Mouse (Mus musculus): ENCODE measurements around the gene Cygb. TPM values are rescaled to one million over a fixed set of nuclear protein-coding genes. Genes with fewer than 3 reads are reported as not detected.

Cygb gene
- polyA plus RNA-seq, 1 experiment from 2014 or later, result 20.5 TPM

DNA sequence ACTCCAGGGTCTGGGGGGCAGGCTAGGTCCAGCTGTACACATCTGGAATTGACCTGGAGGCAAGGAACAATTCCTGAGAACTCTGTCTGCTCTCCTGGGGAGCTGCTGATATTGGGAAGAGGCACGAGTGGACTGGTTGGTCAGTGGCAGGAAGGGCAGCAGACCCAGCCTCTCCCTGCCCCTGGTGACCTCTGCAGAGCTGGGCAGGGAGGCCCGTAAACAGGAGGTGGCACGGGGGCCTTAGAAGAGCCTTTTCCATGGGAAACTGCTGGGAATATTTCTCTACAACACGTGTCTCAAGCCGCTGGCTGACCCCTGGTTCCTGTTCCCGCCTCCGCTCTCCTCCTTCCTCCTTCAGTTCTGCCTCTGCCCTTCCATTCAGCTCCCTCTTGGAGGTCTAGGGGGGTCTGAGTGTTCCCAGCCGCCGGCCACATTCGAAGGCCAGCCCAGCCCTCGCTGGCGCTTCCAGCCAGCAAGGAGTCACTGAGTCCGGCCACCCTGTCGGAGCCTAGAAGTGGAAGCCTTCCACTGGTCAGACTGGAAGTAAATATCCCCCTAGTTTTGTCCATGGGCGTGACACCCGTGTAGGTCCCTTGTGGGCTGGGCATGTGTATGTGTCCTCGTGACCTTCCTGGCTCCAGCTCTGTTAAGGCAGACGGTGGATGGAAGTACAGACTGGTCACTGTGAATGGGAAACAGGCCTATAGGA is 5.7 kb downstream of the Cygb start:
- 0 out of 2 replicates have a peak overlapping the region, but pooled peaks have one; percentile 22 for H3K9ac ChIP-seq (ENCODE audit: low read depth, low read length)
- no peaks in the 10 kb centered on the region for H3K36me3 ChIP-seq (ENCODE audit: control insufficient read depth, insufficient read depth, low read length)
- peaks cover 11% of the 10 kb centered on the region; the same call in 1 of the 2 replicates for H3K27me3 ChIP-seq (replicated peaks; ENCODE audit: control insufficient read depth, insufficient read depth, low read length)
- DNase-seq (ENCODE audit: low spot score) (no peak), ATAC-seq (ENCODE audit: low read depth) (no peak)
- H3K4me1 ChIP-seq (ENCODE audit: control insufficient read depth, insufficient read depth, low read length), result peaks cover 36% of the 10 kb centered on the region
- 46% methylated on average over 18 of the region's 18 CpGs for WGBS
- no peak overlapping the region for H3K4me3 ChIP-seq (ENCODE audit: low read depth, low read length)
- no peaks in the 10 kb centered on the region for H3K9me3 ChIP-seq (ENCODE audit: control insufficient read depth, low read length)
- H3K27ac ChIP-seq (replicated peaks; ENCODE audit: low read depth, low read length), result peak overlapping the region; percentile 45
- no peak overlapping the region for H3K4me2 ChIP-seq (ENCODE audit: low read depth, low read length)

DNA sequence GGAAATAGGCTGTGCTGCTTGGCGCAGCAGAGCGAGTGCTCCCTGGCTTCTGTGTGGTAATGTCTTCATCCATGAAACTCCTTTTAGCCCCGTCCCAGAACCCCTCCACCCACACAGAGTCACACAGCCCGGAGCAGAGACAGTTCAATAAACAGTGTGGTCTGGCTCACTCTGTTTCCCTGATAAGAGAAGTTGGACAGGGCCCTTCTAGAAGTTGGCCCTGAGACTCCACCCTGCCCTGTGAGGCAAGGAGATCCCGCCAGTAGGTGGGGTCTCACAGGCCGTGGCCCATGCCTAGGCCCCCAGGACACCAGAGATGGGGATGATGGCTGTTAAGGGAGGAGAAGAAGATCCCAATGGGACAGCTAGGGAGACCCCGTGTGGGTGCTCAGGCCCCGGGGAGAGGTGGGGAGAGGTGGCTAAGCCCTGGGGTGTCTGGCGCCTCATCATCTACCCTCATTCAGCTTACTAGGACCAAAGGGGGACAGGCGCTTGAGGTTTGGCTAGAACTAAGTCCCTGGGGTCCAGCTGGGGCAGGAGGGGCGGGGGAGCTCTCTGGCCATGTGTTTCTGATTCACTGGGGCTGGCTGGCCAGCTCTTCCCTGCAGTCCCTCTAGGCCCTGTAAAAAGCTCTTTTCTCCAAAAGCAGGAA is 6.6 kb downstream of the Cygb start:
- Histone ChIP-seq H3K4me1 (ENCODE audit: control insufficient read depth, insufficient read depth, low read length) (peaks cover 29% of the 10 kb centered on the region), H3K4me2 (ENCODE audit: low read depth, low read length) (no peak overlapping the region), H3K4me3 (ENCODE audit: low read depth, low read length) (no peak overlapping the region), H3K27me3 (replicated peaks; ENCODE audit: control insufficient read depth, insufficient read depth, low read length) (0 out of 2 replicates have a peak, but pooled peaks cover 3% of the 10 kb centered on the region), H3K27ac (replicated peaks; ENCODE audit: low read depth, low read length) (peak overlapping the region; percentile 45), H3K9ac (ENCODE audit: low read depth, low read length) (no peak overlapping the region), H3K9me3 (ENCODE audit: control insufficient read depth, low read length) (no peaks in the 10 kb centered on the region), H3K36me3 (ENCODE audit: control insufficient read depth, insufficient read depth, low read length) (no peaks in the 10 kb centered on the region)
- peak; percentile 80 for DNase-seq (ENCODE audit: low spot score)
- no peak for ATAC-seq (ENCODE audit: low read depth)
- 32% methylated on average over 11 of the region's 11 CpGs for WGBS

DNA sequence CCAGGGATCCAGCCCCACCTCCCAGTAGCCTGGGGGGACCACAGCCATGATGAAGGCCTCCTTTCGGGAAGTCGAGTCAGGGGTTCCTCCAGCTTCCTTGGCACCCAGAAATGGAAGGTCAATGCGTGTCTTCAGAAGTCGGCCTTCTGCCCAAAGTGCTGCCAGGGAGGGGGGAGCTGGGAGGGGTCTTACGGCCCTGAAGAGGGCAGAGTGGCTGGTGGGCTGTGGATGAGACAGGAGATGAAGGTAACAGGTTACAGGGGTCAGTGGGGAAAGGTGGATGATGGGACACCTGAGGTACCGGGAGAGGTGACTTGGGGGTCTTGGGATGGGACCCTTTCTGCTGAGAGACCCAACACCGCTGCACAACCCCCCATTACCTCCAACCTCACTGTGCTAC is 7.3 kb downstream of the Cygb start:
- ATAC-seq (ENCODE audit: low read depth), result no peak
- Histone ChIP-seq H3K9ac (ENCODE audit: low read depth, low read length) (no peak overlapping the region), H3K4me3 (ENCODE audit: low read depth, low read length) (no peak overlapping the region), H3K36me3 (ENCODE audit: control insufficient read depth, insufficient read depth, low read length) (no peaks in the 10 kb centered on the region), H3K9me3 (ENCODE audit: control insufficient read depth, low read length) (no peaks in the 10 kb centered on the region), H3K4me2 (ENCODE audit: low read depth, low read length) (no peak overlapping the region), H3K4me1 (ENCODE audit: control insufficient read depth, insufficient read depth, low read length) (peaks cover 26% of the 10 kb centered on the region), H3K27me3 (replicated peaks; ENCODE audit: control insufficient read depth, insufficient read depth, low read length) (no peaks in the 10 kb centered on the region), H3K27ac (replicated peaks; ENCODE audit: low read depth, low read length) (0 out of 2 replicates have a peak overlapping the region, but pooled peaks have one; percentile 45)
- DNase-seq (ENCODE audit: low spot score), result no peak
- 67% methylated on average over 6 of the region's 7 CpGs for WGBS

DNA sequence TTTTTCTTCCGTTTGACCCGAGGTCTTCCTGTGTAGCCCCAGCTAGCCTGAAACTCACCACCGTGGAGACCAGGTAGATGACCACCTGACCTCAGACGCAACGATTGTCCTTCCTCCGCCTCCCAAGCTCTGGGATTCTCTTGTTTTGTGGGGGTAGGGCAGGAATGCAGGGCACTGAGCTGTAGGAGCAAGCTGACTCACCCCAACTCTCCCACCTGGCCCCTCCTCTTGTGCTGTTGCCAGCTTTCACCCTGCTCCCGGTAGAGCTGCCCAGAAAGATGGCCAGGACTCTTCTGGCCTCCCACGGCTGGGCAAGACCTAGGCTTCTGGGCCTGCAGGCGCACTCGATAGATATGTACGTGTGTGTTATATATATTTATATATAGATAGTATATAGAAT is 8.0 kb downstream of the Cygb start:
- Histone ChIP-seq H3K4me2 (ENCODE audit: low read depth, low read length) (no peak overlapping the region), H3K9ac (ENCODE audit: low read depth, low read length) (no peak overlapping the region), H3K27me3 (replicated peaks; ENCODE audit: control insufficient read depth, insufficient read depth, low read length) (no peaks in the 10 kb centered on the region), H3K9me3 (ENCODE audit: control insufficient read depth, low read length) (no peaks in the 10 kb centered on the region), H3K4me3 (ENCODE audit: low read depth, low read length) (no peak overlapping the region), H3K27ac (replicated peaks; ENCODE audit: low read depth, low read length) (no peak overlapping the region), H3K4me1 (ENCODE audit: control insufficient read depth, insufficient read depth, low read length) (peaks cover 26% of the 10 kb centered on the region), H3K36me3 (ENCODE audit: control insufficient read depth, insufficient read depth, low read length) (no peaks in the 10 kb centered on the region)
- DNase-seq (ENCODE audit: low spot score) (no peak), ATAC-seq (ENCODE audit: low read depth) (no peak)
- WGBS, result 58% methylated on average over 11 of the region's 11 CpGs

DNA sequence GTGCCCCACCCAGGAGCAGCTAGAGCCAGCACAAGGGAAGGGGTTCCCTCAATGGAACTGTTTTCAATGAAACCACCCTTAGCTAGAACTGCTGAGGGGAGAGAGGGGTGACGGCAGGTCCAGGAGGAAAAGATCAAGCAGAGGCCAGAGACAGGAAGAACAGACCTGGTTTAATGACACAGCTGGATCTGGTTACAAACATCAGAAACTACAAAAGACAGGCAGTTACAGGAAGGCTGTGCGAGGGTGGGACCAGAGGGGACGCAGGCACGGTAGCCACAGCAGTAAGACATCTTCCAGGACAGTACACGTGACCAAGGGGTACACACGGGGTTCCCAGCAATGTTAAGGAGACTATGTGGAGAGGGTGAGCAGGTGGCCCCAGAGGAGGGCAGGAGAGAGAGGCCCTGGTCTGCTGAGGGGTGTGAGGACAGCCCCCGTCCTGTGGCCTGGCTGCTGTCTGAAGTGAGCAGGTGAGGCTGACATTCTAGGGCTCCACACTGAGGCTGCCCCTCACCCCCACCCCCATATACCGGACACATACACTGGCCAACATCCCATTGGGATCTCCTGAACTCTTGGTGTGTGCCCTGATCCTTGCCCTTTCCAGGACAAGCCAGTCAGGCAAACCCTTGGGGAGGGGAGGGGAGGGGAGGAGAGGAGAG is 8.5 kb downstream of the Cygb start:
- Histone ChIP-seq H3K36me3 (ENCODE audit: control insufficient read depth, insufficient read depth, low read length) (no peaks in the 10 kb centered on the region), H3K4me2 (ENCODE audit: low read depth, low read length) (no peak overlapping the region), H3K27ac (replicated peaks; ENCODE audit: low read depth, low read length) (no peak overlapping the region), H3K9me3 (ENCODE audit: control insufficient read depth, low read length) (no peaks in the 10 kb centered on the region), H3K4me3 (ENCODE audit: low read depth, low read length) (no peak overlapping the region), H3K4me1 (ENCODE audit: control insufficient read depth, insufficient read depth, low read length) (peaks cover 26% of the 10 kb centered on the region), H3K9ac (ENCODE audit: low read depth, low read length) (no peak overlapping the region), H3K27me3 (replicated peaks; ENCODE audit: control insufficient read depth, insufficient read depth, low read length) (no peaks in the 10 kb centered on the region)
- WGBS, result 27% methylated on average over 7 of the region's 8 CpGs
- no peak for ATAC-seq (ENCODE audit: low read depth)
- no peak for DNase-seq (ENCODE audit: low spot score)

DNA sequence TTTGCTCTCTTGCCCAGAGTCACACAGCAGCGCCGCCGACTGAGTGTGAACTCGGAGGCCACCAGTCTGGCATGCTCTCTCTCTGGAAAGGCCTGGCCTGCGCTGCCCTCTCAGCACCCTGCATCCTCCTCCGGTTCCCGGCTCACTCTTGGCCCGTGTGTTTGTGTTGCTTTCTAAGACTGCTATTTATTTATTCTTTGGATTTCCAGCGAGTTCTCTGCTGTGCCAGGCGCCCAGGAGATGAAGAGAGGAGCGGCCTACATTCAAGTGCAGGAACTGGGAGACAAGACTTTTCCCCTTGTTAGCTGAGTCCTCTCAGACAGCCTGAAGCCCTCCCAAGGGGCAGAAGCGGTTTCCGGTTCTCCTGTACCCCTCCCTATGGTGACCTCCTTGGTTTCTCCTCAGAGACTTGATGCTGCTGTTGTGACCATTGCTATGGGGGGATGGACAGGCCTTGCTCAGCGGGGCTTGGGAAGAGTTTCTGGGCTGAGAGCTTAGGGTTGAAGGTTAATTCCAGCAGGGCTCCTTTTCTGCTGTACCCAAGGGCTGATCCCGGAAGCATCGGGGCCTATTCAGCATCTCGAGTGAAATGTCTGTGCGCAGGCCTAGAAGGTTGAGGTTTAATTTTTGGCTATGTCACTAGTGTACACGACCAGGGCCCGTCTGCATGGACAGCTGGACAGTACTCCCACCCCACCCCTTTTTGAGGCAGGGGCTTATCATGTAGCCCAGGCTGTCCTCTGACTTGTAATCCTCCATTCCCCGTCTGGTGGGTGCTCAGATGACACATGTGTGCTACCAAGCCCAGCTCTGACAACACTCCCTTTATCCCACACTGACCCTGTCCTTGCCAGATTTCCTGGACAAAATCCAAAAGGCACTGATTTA is 9.6 kb downstream of the Cygb start:
- peak overlapping the region; percentile 26; the same call in 1 of the 2 replicates for H3K9ac ChIP-seq (ENCODE audit: low read depth, low read length)
- WGBS, result 44% methylated on average over 21 of the region's 21 CpGs
- peak overlapping the region; percentile 4; the same call in 1 of the 2 replicates for H3K27ac ChIP-seq (replicated peaks; ENCODE audit: low read depth, low read length)
- H3K4me3 ChIP-seq (ENCODE audit: low read depth, low read length), result no peak overlapping the region; the same call in 1 of the 2 replicates
- H3K4me2 ChIP-seq (ENCODE audit: low read depth, low read length), result peak overlapping the region; percentile 42; the same call in 1 of the 2 replicates
- H3K36me3 ChIP-seq (ENCODE audit: control insufficient read depth, insufficient read depth, low read length), result no peaks in the 10 kb centered on the region
- no peak for DNase-seq (ENCODE audit: low spot score)
- H3K9me3 ChIP-seq (ENCODE audit: control insufficient read depth, low read length), result no peaks in the 10 kb centered on the region
- peaks cover 26% of the 10 kb centered on the region for H3K4me1 ChIP-seq (ENCODE audit: control insufficient read depth, insufficient read depth, low read length)
- H3K27me3 ChIP-seq (replicated peaks; ENCODE audit: control insufficient read depth, insufficient read depth, low read length), result no peaks in the 10 kb centered on the region
- ATAC-seq (ENCODE audit: low read depth), result no peak

DNA sequence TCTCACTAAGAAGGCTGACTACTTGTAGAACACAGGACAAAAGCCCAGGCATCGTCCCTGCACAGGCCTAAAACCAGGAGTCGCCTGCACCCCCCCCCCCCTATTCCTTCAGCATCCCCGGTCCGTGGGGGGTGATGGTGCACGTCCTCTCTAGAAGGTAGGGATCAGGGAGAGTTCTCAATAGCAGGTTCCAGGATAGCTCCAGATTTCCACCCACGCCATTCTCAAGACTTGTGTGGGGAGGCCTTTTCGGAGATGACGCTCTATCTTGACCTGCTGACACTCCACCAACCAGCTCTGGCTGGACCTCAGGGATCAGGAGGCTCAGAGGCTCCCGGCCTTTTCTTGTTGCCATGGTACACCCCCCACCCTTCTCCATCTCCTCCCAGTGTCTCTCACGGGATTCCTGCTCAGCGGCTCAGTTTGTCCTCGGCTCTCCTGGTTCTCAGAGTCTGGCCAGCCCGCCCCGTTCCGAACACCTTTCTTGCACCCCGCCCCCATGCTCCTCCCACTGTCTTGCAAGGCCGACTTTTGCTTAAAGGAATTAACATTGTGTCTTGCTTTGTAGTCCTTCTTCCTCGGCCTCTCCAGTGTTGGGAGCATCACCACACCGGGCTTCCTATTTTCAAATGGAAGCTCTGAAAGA is 10.4 kb downstream of the Cygb start:
- Histone ChIP-seq H3K36me3 (ENCODE audit: control insufficient read depth, insufficient read depth, low read length) (no peaks in the 10 kb centered on the region), H3K4me2 (ENCODE audit: low read depth, low read length) (peak overlapping the region; percentile 42), H3K27ac (replicated peaks; ENCODE audit: low read depth, low read length) (peak overlapping the region; percentile 4; the same call in 1 of the 2 replicates), H3K9ac (ENCODE audit: low read depth, low read length) (0 out of 2 replicates have a peak overlapping the region, but pooled peaks have one; percentile 26), H3K4me1 (ENCODE audit: control insufficient read depth, insufficient read depth, low read length) (peaks cover 26% of the 10 kb centered on the region), H3K9me3 (ENCODE audit: control insufficient read depth, low read length) (no peaks in the 10 kb centered on the region), H3K4me3 (ENCODE audit: low read depth, low read length) (peak overlapping the region; percentile 1; the same call in 1 of the 2 replicates), H3K27me3 (replicated peaks; ENCODE audit: control insufficient read depth, insufficient read depth, low read length) (no peaks in the 10 kb centered on the region)
- no peak for DNase-seq (ENCODE audit: low spot score)
- ATAC-seq (ENCODE audit: low read depth), result peak; percentile 34
- WGBS, result 7% methylated on average over 17 of the region's 19 CpGs
